Mouse (Mus musculus) telencephalon, adult 2 months (tissue): ENCODE results near the gene Gpn2.

ENCODE experiments used
- DNase-seq: peaks from one replicate; pipeline ENCODE4 v3.0.0-alpha.2; 2011; ENCODE audit warnings: low read depth, low spot score

The Gpn2 gene

GRCm38 (mm10) chr4:133625621-133626071, 41.5 kb downstream of the Gpn2 start:
- DNase-seq, result no peak

GRCm38 (mm10) chr4:133626221-133626620, 42.1 kb downstream of the Gpn2 start:
- DNase-seq, result no peak

GRCm38 (mm10) chr4:133626621-133627020, 42.5 kb downstream of the Gpn2 start:
- no peak for DNase-seq

GRCm38 (mm10) chr4:133627039-133627438, 42.9 kb downstream of the Gpn2 start:
- no peak for DNase-seq

GRCm38 (mm10) chr4:133628517-133628916, 44.4 kb downstream of the Gpn2 start:
- DNase-seq, result no peak

DNA sequence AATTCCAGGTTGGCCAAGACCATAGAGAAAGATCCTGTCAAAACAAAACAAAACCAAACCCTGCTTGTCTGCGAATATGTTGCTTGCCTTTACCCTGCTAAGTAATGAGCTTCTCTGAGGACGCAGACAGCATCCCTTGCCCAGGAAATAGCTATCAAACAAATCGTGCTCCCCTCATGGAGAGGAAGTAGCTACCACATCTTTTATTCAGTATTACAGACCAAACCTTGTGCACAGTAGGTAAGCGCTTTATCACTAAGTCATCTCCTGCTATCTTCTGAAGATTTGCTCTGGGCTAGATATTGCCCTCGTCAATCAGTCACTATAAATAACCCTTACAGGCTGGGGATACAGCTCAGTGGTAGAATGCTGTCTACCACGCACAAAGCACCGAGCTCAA, 45.0 kb downstream of the Gpn2 start:
- no peak for DNase-seq

GRCm38 (mm10) chr4:133630326-133630920, 46.3 kb downstream of the Gpn2 start:
- DNase-seq, result no peak

DNA sequence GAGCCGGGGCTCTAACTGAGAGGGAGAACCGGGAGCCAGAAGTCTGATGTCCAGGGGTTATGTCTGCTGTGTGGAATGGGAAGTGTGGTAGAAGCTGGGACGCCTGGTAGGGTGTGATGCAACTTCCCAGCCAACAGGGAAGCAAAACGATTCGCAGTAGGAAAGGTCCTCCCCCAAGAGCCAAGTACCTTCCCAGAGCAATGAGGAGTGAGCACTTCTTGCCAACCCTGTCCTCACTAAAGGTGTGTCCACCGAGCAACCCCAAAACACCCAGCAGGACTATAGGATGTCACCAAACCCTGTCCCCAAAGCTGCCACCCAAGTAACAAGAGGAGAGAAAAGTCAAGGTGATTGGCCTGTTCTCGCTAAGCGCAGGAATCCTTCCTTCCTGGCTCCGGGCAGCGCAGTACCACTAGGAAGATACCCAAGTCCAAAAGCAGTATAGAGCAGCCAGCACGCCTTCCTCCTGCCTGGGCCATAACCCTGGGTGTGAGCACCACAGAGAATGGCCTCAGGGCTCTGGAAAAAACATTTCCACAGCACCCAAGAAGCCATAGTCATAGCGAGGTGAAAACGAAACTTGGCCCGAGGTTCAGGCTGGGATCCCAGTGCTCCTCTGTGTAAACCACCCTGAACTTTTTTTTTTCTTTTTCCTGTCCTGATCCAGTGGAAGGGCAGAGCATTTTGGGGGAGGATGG, 47.1 kb downstream of the Gpn2 start:
- no peak for DNase-seq

GRCm38 (mm10) chr4:133631769-133632411, 47.7 kb downstream of the Gpn2 start:
- DNase-seq, result no peak

DNA sequence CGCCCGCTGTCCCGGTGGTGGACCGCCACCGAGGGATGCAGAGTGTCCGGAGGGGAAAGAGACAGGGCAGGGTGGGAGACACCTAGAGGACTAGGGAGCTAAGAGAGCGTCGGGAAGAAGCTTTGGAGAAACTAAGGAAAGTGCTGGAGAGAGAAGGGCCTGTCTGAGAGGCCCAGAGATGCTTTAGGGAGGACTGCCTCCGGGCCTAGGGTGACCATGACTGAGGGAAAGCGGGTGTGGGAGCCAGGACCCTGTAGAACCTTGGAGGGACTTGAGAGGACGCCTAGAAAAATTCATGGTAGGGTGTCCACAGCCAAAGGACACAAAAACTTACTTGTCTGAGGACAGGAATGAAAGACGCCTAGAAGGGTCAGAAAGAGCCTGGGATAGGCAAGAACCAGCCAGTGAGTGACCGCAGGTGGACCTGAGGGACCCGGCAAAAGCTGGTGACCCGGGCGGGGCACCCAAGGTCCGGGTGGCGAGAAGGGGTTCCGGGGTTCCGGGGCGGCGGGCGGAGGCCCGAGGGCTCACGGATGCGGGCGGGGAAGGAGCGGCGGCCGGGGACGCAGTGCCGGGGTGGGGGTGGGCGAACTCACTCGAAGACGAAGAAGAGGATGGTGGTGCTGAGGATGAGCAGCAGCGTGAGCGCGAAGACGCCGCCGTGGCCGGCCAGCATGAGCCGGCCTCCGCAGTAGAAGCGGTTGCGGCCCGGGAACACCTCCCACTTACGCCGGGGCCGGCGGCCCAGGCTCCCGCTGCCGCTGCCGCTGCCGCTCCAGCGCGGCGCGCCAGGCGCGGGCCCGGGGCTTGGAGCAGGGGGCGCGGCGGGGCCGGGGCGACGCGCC, 48.5 kb downstream of the Gpn2 start:
- no peak for DNase-seq

DNA sequence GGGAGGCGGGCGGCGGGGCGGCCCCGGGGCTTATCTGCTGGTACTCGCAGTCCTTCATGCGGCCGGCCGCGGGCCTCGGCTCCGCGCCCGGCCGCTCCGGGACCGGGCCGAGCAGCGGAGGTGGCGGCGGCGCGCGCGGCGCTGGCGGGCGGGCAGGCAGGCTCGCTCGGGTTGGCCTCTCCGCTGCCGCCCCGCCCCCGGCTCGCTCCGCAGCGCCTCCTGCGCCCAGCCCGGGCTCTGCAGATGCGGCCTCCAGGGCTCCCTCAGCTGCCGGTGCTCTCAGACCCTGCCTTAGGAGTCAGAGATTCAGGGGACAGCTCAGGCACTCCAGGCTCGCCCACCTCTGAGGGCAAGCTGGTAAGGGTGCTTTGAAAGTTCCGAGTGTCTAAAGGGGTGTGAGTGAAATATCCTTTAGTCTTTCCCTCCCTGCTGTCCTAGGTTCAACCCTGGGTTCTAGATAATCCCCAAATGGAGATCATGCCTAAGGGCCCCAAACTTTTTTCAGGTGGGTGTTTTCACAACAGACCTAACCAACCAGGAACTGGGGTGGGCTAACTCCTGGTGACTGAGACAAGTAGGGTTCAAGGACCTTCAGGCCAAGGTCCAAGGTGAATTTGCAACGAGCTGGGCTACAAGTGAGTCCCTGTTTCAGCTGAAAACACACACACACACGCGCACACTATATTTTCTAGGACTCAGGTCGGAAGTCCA, 49.3 kb downstream of the Gpn2 start:
- DNase-seq, result no peak

GRCm38 (mm10) chr4:133634043-133634410, 49.9 kb downstream of the Gpn2 start:
- no peak for DNase-seq
